Mouse (Mus musculus): ENCODE data around the gene Uba5. TPM values are rescaled to one million over a fixed set of nuclear protein-coding genes. Genes with fewer than 3 reads are reported as not detected.
A peak's percentile ranks its signal among the peaks of the same experiment; 100 is the strongest.

Gene Uba5
- polyA plus RNA-seq, 1 experiment from 2014 or later = 32.9 TPM

DNA sequence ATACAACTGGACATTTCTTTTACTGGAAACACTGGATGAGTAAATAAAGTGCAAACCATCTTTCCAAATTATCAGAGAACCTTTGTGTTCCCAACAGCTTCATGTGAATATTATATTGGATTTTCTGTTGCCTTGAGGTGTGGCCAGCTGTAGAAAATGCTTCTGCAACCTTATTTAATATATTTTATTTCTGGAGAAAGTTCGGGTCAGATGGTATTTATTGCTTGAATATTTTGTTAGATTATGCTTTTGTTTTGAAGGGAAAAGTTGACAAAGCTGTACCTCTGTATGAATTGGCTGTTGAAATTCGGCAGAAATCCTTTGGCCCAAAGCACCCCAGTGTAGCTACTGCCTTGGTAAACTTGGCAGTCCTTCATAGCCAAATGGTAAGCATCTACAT, 22.6 kb downstream of the Uba5 start, which contains the start of gene Gm28305:
Gene Gm28305, plus strand, starts transcription at position 301 of the 400 bp plus-strand sequence.
- Histone ChIP-seq H3K4me3 (ENCODE audit: low read depth, low read length) (no peak within 1 kb of the TSS), H3K27me3 (replicated peaks; ENCODE audit: control insufficient read depth, insufficient read depth, low read length) (no peaks in the 10 kb centered on the region), H3K36me3 (ENCODE audit: control insufficient read depth, insufficient read depth) (peaks cover 18% of the 10 kb centered on the region; the same call in 1 of the 2 replicates), H3K9me3 (ENCODE audit: control insufficient read depth) (no peaks in the 10 kb centered on the region), H3K4me2 (replicated peaks; ENCODE audit: low read depth) (no peak within 1 kb of the TSS), H3K9ac (ENCODE audit: low read depth, low read length) (no peak within 1 kb of the TSS), H3K27ac (ENCODE audit: low read depth, low read length) (no peak within 1 kb of the TSS), H3K4me1 (replicated peaks; ENCODE audit: control insufficient read depth, insufficient read depth, low read length) (no peaks in the 10 kb centered on the region)
- TF ChIP-seq CTCF (IDR thresholded peaks at IDR 0.05; ENCODE audit: low read depth) = no peak
- ATAC-seq = no peak
- WGBS = 73% methylated on average over 2 of the region's 2 CpGs

DNA sequence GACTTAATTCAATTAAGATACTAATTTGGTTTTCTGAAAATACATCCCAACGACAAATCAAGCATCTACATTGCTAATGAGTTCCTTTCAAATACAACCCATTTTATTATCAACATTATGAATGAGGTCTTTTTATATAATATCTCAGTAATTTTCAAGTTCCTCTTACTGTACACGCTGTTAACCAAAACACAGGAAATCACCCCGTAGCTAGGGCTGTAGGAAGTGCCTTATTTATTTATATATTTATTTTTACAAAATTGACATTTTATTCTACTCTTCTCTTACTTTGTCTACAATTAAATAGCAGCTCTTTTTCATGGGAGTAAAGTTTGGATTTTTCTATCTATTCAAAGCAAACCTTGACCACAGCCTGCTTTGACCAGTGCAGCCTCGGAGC, 23.2 kb downstream of the Uba5 start:
- 82% methylated on average over 4 of the region's 4 CpGs for WGBS
- Histone ChIP-seq H3K36me3 (ENCODE audit: control insufficient read depth, insufficient read depth) (peaks cover 18% of the 10 kb centered on the region; the same call in 1 of the 2 replicates), H3K27ac (ENCODE audit: low read depth, low read length) (no peak overlapping the region), H3K9ac (ENCODE audit: low read depth, low read length) (no peak overlapping the region), H3K27me3 (replicated peaks; ENCODE audit: control insufficient read depth, insufficient read depth, low read length) (no peaks in the 10 kb centered on the region), H3K4me1 (replicated peaks; ENCODE audit: control insufficient read depth, insufficient read depth, low read length) (no peaks in the 10 kb centered on the region), H3K9me3 (ENCODE audit: control insufficient read depth) (no peaks in the 10 kb centered on the region), H3K4me2 (replicated peaks; ENCODE audit: low read depth) (no peak overlapping the region), H3K4me3 (ENCODE audit: low read depth, low read length) (no peak overlapping the region)
- ATAC-seq = no peak
- no peak for TF ChIP-seq CTCF (IDR thresholded peaks at IDR 0.05; ENCODE audit: low read depth)

DNA sequence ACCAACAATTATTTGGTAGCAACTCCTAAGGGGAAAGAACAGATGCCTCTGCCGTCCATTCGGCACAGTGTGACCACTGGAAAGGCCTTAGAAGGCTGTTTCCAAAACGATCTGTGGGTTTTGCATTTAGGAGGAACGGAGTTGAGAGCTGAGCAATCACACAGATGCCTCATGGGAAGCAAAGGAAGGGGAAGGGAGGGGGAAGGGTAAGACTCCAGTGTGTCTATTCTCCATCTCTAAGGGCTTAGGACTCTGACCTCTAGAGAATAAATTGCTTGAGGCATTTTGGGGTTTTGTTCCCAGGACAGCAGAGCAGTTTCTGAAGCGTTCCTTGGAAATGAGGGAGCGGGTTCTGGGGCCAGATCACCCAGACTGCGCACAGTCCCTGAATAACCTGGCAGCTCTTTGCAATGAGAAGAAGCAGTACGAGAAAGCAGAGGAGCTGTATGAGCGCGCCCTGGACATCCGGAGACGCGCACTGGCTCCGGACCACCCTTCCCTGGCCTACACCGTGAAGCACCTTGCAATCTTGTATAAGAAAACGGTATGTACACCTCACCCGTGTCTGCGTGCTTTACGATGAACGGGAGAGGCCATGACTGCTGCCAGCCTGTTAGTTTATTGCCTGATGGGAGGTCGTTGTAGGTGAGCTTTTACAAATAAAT, 23.8 kb downstream of the Uba5 start:
- no peak overlapping the region for H3K9ac ChIP-seq (ENCODE audit: low read depth, low read length)
- peaks cover 18% of the 10 kb centered on the region; the same call in 1 of the 2 replicates for H3K36me3 ChIP-seq (ENCODE audit: control insufficient read depth, insufficient read depth)
- no peaks in the 10 kb centered on the region for H3K27me3 ChIP-seq (replicated peaks; ENCODE audit: control insufficient read depth, insufficient read depth, low read length)
- no peak overlapping the region for H3K4me3 ChIP-seq (ENCODE audit: low read depth, low read length)
- 90% methylated on average over 21 of the region's 21 CpGs for WGBS
- TF ChIP-seq CTCF (IDR thresholded peaks at IDR 0.05; ENCODE audit: low read depth) = no peak
- H3K4me1 ChIP-seq (replicated peaks; ENCODE audit: control insufficient read depth, insufficient read depth, low read length) = no peaks in the 10 kb centered on the region
- no peaks in the 10 kb centered on the region for H3K9me3 ChIP-seq (ENCODE audit: control insufficient read depth)
- H3K27ac ChIP-seq (ENCODE audit: low read depth, low read length) = no peak overlapping the region
- H3K4me2 ChIP-seq (replicated peaks; ENCODE audit: low read depth) = no peak overlapping the region
- no peak for ATAC-seq

DNA sequence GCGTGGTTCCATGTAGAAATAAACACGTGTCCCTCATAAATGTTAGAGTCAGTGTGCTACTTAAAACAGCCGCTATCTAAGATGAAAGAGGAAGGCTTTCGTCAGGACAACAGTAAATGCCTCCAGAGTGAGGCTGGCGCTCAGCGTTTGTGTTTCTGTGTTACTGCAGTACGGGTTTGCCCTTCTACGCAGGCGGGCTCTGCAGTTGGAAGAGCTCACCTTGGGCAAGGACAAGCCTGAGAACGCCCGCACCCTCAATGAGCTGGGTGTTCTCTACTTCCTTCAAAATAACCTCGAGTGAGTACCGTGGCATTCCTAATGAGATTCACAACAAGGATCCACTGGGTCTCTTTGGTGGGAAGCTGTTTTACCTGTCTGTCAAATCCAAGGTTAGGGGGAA, 24.7 kb downstream of the Uba5 start:
- H3K4me3 ChIP-seq (ENCODE audit: low read depth, low read length) = no peak overlapping the region
- no peaks in the 10 kb centered on the region for H3K4me1 ChIP-seq (replicated peaks; ENCODE audit: control insufficient read depth, insufficient read depth, low read length)
- no peak for ATAC-seq
- no peak for TF ChIP-seq CTCF (IDR thresholded peaks at IDR 0.05; ENCODE audit: low read depth)
- peaks cover 18% of the 10 kb centered on the region; the same call in 1 of the 2 replicates for H3K36me3 ChIP-seq (ENCODE audit: control insufficient read depth, insufficient read depth)
- no peak overlapping the region for H3K27ac ChIP-seq (ENCODE audit: low read depth, low read length)
- no peak overlapping the region for H3K9ac ChIP-seq (ENCODE audit: low read depth, low read length)
- H3K4me2 ChIP-seq (replicated peaks; ENCODE audit: low read depth) = no peak overlapping the region
- 88% methylated on average over 13 of the region's 13 CpGs for WGBS
- no peaks in the 10 kb centered on the region for H3K27me3 ChIP-seq (replicated peaks; ENCODE audit: control insufficient read depth, insufficient read depth, low read length)
- no peaks in the 10 kb centered on the region for H3K9me3 ChIP-seq (ENCODE audit: control insufficient read depth)

DNA sequence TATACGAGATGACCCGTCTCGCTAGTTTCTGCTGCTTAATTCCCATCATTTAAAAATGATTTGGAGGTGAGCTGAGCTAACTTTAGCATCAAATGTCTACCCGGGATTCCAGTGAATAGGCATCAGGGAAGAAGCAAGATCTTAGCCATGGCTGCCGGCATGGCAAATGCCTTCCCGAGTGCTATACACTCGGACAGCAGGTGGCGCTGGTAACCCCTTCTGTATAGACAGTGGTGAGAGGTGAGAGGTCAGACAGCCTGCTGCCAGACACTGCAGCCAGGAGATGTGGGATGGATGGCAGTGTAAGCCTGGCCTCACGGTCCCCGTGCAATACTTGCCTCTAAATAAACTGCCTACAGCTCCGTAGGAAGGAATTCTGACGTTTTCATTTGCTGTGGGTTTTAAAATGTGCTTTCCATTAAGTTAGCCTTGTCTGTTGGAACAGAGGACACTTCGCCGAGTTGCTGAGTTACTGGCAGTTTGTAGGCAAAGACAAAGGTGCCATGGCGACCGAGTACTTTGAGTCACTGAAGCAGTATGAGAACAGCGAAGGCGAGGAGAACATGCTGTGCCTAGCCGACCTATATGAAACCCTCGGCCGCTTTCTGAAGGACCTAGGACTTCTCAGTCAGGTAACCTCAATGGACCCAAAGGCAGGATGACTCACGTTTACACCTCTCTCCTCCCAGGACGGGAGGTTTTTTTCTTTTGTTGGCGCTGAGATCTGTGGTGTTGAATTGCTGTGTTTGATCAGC, 27.5 kb downstream of the Uba5 start:
- no peaks in the 10 kb centered on the region for H3K4me1 ChIP-seq (replicated peaks; ENCODE audit: control insufficient read depth, insufficient read depth, low read length)
- H3K9me3 ChIP-seq (ENCODE audit: control insufficient read depth) = no peaks in the 10 kb centered on the region
- peaks cover 18% of the 10 kb centered on the region; the same call in 1 of the 2 replicates for H3K36me3 ChIP-seq (ENCODE audit: control insufficient read depth, insufficient read depth)
- H3K9ac ChIP-seq (ENCODE audit: low read depth, low read length) = no peak overlapping the region
- H3K4me3 ChIP-seq (ENCODE audit: low read depth, low read length) = no peak overlapping the region
- TF ChIP-seq CTCF (IDR thresholded peaks at IDR 0.05; ENCODE audit: low read depth) = peak; percentile 90
- H3K27me3 ChIP-seq (replicated peaks; ENCODE audit: control insufficient read depth, insufficient read depth, low read length) = no peaks in the 10 kb centered on the region
- no peak overlapping the region for H3K4me2 ChIP-seq (replicated peaks; ENCODE audit: low read depth)
- peak; percentile 53; the same call in 1 of the 2 replicates for ATAC-seq
- 50% methylated on average over 24 of the region's 24 CpGs for WGBS
- H3K27ac ChIP-seq (ENCODE audit: low read depth, low read length) = no peak overlapping the region

DNA sequence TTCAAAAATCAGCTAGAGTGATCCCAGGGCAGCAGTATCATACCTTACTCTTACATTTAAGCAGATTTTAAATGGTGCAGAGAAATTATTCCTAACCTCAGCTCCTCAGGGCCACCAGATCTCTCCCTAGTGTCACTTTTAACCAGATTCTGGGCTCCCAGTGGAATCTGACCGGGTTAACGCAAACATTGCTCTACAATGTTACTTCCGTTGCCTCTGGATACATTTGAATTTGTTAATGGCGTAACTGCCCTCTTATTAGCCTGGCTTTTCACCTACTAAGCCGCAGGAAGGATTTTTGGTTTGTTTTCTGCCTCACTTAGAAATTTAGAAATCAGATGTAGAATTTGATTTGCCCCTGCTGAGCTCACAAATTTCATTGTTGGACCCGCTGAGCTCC, 28.2 kb downstream of the Uba5 start:
- peaks cover 22% of the 10 kb centered on the region; the same call in 1 of the 2 replicates for H3K36me3 ChIP-seq (ENCODE audit: control insufficient read depth, insufficient read depth)
- TF ChIP-seq CTCF (IDR thresholded peaks at IDR 0.05; ENCODE audit: low read depth) = no peak
- ATAC-seq = no peak

More for the DNA sequence above, 28.2 kb downstream of the Uba5 start:
- Histone ChIP-seq H3K4me2 (replicated peaks; ENCODE audit: low read depth) (no peak overlapping the region), H3K4me1 (replicated peaks; ENCODE audit: control insufficient read depth, insufficient read depth, low read length) (no peaks in the 10 kb centered on the region), H3K27me3 (replicated peaks; ENCODE audit: control insufficient read depth, insufficient read depth, low read length) (no peaks in the 10 kb centered on the region), H3K9ac (ENCODE audit: low read depth, low read length) (no peak overlapping the region), H3K27ac (ENCODE audit: low read depth, low read length) (no peak overlapping the region), H3K4me3 (ENCODE audit: low read depth, low read length) (no peak overlapping the region), H3K9me3 (ENCODE audit: control insufficient read depth) (no peaks in the 10 kb centered on the region)
- WGBS = 76% methylated on average over 6 of the region's 6 CpGs
